Mouse (Mus musculus) spleen, adult 2 months (tissue): ENCODE measurements around the gene Osbpl2. TPM values are rescaled to one million over a fixed set of nuclear protein-coding genes. Genes with fewer than 3 reads are reported as not detected.

Experiments
- DNase-seq, 2 experiments: peaks; one replicate each; pipeline versions ENCODE4 v3.0.0 to v3.0.0-alpha.2; 2012 to 2021; ENCODE audit warnings: low spot score in 2 of 2, low read depth in 1 of 2
- H3K27ac ChIP-seq: fragments of 200-500 bp; 2 replicates; pipeline ENCODE4 v1.5.1; 2012; ENCODE audit warnings: low read length, inconsistent platforms; ENCODE audit not compliant: insufficient read depth
- H3K27me3 ChIP-seq: fragments of 200-500 bp; 2 replicates; pipeline ENCODE4 v1.6.1; 2012; ENCODE audit warnings: mild to moderate bottlenecking, moderate library complexity, low read length, inconsistent platforms; ENCODE audit not compliant: control insufficient read depth, insufficient read depth
- H3K36me3 ChIP-seq: fragments of 200-500 bp; 2 replicates; pipeline ENCODE4 v1.6.1; 2012; ENCODE audit warnings: mild to moderate bottlenecking, low read length, inconsistent platforms; ENCODE audit not compliant: control insufficient read depth, insufficient read depth
- H3K4me1 ChIP-seq: fragments of 200-500 bp; 2 replicates; pipeline ENCODE4 v1.6.1; 2011; ENCODE audit warnings: inconsistent platforms; ENCODE audit not compliant: control insufficient read depth, insufficient read depth, insufficient read length
- H3K4me3 ChIP-seq: fragments of 200-500 bp; 2 replicates; pipeline ENCODE4 v1.5.1; 2011; ENCODE audit warnings: mild to moderate bottlenecking, inconsistent platforms; ENCODE audit not compliant: insufficient read depth, insufficient read length; ENCODE audit errors: extremely low read depth
- CTCF ChIP-seq: fragments of 200-500 bp; IDR thresholded peaks from 2 replicates; pipeline ENCODE4 v1.5.1; 2011; ENCODE audit warnings: mild to moderate bottlenecking, inconsistent platforms; ENCODE audit not compliant: insufficient read depth, insufficient read length, insufficient replicate concordance; ENCODE audit errors: extremely low read depth
- POLR2A ChIP-seq: fragments of 200-500 bp; IDR thresholded peaks from 2 replicates; pipeline ENCODE4 v1.6.1; 2011; ENCODE audit warnings: low read depth, low read length, inconsistent platforms
- WGBS: fragments of 180-500 bp; shearing (Covaris S2); methylation state at CpG from one replicate; pipeline ENCODE4 v1.1.7; 2018; 5-methylcytosine and 5-hydroxymethylcytosine counted together
- polyA plus RNA-seq: library from polyadenylated mRNA; depleted of rRNA; stranded (reverse); fragments of >200 nt; gene quantifications from 2 replicates; pipeline ENCODE4 v1.2.3, GENCODE M21; 2012

The Osbpl2 gene
- polyA plus RNA-seq, 1 experiment, result 12.3 TPM

GRCm38 (mm10) chr2:180148551-180148950 lies 29.4 kb downstream of the Osbpl2 start:
- no peak for DNase-seq
- peaks cover 46% of the 10 kb centered on the region for H3K36me3 ChIP-seq
- no peak overlapping the region for H3K27ac ChIP-seq
- TF ChIP-seq CTCF (no peak), POLR2A (no peak)
- no peaks in the 10 kb centered on the region for H3K4me1 ChIP-seq
- WGBS, result 89% methylated on average over 9 of the region's 9 CpGs
- H3K4me3 ChIP-seq, result no peak overlapping the region
- H3K27me3 ChIP-seq, result no peaks in the 10 kb centered on the region

- 88% methylated on average over 3 of the region's 3 CpGs for WGBS
- no peak for TF ChIP-seq POLR2A
- TF ChIP-seq CTCF, result no peak
- H3K4me1 ChIP-seq, result no peaks in the 10 kb centered on the region
- no peak overlapping the region for H3K4me3 ChIP-seq
- H3K36me3 ChIP-seq, result peaks cover 52% of the 10 kb centered on the region
- no peak for DNase-seq
- H3K27ac ChIP-seq, result no peak overlapping the region
- no peaks in the 10 kb centered on the region for H3K27me3 ChIP-seq
Observed at GRCm38 (mm10) chr2:180154796-180155195, 35.7 kb downstream of the Osbpl2 start.

GRCm38 (mm10) chr2:180158627-180159026 lies 39.5 kb downstream of the Osbpl2 start:
- no peak for DNase-seq
- Histone ChIP-seq H3K27me3 (no peaks in the 10 kb centered on the region), H3K4me3 (no peak overlapping the region), H3K4me1 (no peaks in the 10 kb centered on the region), H3K27ac (no peak overlapping the region), H3K36me3 (peaks cover 46% of the 10 kb centered on the region)
- TF ChIP-seq POLR2A (no peak), CTCF (no peak)
- WGBS, result 95% methylated on average over 3 of the region's 3 CpGs

GRCm38 (mm10) chr2:180165855-180166254 lies 46.7 kb downstream of the Osbpl2 start:
- H3K36me3 ChIP-seq, result peaks cover 10% of the 10 kb centered on the region
- DNase-seq, result no peak
- no peaks in the 10 kb centered on the region for H3K27me3 ChIP-seq
- TF ChIP-seq CTCF (no peak), POLR2A (no peak)
- no peak overlapping the region for H3K4me3 ChIP-seq
- no peak overlapping the region for H3K27ac ChIP-seq
- H3K4me1 ChIP-seq, result no peaks in the 10 kb centered on the region
- 93% methylated on average over 2 of the region's 2 CpGs for WGBS

- H3K27me3 ChIP-seq, result no peaks in the 10 kb centered on the region
- H3K27ac ChIP-seq, result no peak overlapping the region
- TF ChIP-seq CTCF (no peak), POLR2A (no peak)
- peaks cover 4% of the 10 kb centered on the region for H3K36me3 ChIP-seq
- no peak for DNase-seq
- no peak overlapping the region for H3K4me3 ChIP-seq
- 94% methylated on average over 2 of the region's 2 CpGs for WGBS
- no peaks in the 10 kb centered on the region; the same call in 1 of the 2 replicates for H3K4me1 ChIP-seq
Observed at GRCm38 (mm10) chr2:180166869-180167268, 47.8 kb downstream of the Osbpl2 start.

DNA sequence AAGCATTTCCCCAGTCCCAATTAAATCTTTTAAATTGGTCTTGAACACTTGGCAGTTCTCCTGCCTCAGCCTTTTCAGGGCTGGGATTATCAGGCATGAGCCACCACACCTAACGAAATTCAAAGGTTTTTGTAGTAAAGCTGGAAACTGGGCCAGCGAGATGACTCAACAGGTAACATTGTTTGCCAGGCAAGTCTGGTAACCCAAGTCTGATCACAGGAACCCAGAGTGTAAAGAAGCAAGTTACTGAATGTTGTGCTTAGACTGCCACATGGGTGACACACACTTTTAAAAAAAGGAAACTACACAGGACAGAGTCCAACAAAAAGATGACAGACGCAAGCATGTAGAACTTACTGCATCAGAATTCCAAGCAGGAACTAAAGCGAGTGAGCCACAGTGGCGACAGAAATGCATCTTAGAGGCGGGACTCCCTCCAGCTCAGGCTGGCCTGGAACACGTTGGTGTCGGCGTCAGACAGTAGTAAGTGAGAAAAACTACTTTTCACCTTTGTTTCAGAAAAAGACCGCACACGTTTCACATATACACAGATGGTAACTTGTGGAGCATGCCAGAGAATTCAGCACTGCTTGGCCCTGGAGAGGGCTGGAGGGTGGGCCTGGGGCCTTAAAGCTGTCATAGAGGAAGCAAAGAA lies 51.2 kb downstream of the Osbpl2 start:
- DNase-seq, result no peak
- H3K27me3 ChIP-seq, result no peaks in the 10 kb centered on the region
- peaks cover 11% of the 10 kb centered on the region; the same call in 1 of the 2 replicates for H3K4me1 ChIP-seq
- H3K4me3 ChIP-seq, result no peak overlapping the region
- WGBS, result 94% methylated on average over 11 of the region's 11 CpGs
- peaks cover 6% of the 10 kb centered on the region for H3K36me3 ChIP-seq
- no peak overlapping the region for H3K27ac ChIP-seq
- TF ChIP-seq POLR2A (no peak), CTCF (no peak)

DNA sequence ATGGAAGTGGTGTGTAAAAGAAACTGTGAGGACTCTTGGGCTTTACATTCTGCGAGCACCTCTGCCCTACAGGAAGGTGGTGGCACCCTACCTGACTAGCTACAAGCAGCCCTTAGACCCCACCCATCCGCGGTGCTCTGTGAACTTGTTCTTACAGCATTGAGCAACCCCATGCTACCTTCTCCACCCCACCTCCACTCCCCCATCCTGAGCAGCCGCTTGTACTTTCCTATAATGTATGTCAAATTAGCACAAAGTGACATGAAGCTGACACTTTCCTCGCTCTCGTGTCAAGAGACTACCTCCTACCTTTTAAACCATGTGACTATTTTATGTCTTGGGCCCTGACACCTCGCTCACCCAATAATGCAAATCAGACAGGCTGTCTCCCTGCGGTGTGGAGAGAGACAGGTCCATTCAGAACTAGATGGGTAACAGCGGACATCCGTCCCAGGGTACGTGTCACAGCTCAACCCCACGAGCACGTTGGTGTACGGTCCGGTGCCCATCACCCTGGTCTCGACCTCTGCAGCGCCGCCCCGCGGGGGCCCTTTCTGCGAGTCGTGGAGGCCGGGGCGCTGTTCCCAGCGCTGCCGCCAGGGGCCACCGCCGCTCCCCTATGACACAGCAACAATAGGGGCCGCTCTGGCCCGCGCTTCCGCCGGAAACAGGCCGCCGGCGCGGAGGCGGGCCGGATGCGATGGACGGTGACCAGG lies 51.9 kb downstream of the Osbpl2 start, which contains the start of gene Adrm1:
Adrm1 (plus strand) TSS at position 680 of the 716 bp plus-strand sequence.
- 6% methylated on average over 41 of the region's 41 CpGs for WGBS
- Histone ChIP-seq H3K4me3 (peak within 1 kb of the TSS; percentile 86), H3K4me1 (peaks cover 11% of the 10 kb centered on the region; the same call in 1 of the 2 replicates), H3K27ac (peak within 1 kb of the TSS; percentile 85), H3K27me3 (no peaks in the 10 kb centered on the region), H3K36me3 (peaks cover 10% of the 10 kb centered on the region)
- DNase-seq, result peak; percentile 92 to 95
- TF ChIP-seq POLR2A (no peak), CTCF (peak; percentile 96)
